Mouse (Mus musculus) heart, adult 2 months (tissue): Measurements from ENCODE around the gene Rpl12.

Experiments
- CTCF ChIP-seq: fragments of 200-600 bp; IDR thresholded peaks from 2 replicates; pipeline ENCODE4 v1.8.1; 2022; ENCODE audit warnings: antibody characterized with exemption, mild to moderate bottlenecking, moderate library complexity
- EP300 ChIP-seq: fragments of 200-500 bp; IDR thresholded peaks from 2 replicates; pipeline ENCODE4 v1.6.1; 2011; ENCODE audit warnings: low read depth, low read length, control low read depth; ENCODE audit not compliant: insufficient read depth
- POLR2A ChIP-seq: fragments of 200-500 bp; IDR thresholded peaks from 2 replicates; pipeline ENCODE4 v1.6.1; 2011; ENCODE audit warnings: mild to moderate bottlenecking, low read depth, low read length, control low read depth; ENCODE audit not compliant: insufficient read depth

DNA sequence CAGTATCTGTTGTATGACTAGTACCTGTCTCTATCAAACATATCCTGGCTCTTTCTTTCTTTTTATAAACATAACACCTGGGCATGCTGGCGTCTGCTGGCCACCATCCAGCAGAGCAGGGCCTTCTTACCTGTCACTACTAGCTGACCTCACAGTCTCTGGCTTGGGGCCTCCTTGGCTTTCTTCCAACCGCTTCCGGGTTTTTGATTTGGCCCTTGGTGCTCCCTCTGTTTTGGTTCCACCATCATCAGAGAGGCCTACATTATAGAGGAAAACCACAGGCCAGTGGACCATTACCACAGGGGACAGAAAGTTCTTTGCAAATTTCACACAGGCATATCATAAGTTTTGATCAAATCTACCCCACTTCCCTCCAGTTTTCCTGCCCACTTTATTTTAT, 28.0 kb downstream of the Rpl12 start:
- TF ChIP-seq POLR2A, result no peak
- TF ChIP-seq CTCF, result no peak
- TF ChIP-seq EP300, result no peak
